Mouse (Mus musculus): ENCODE results near the gene Rnaseh1.

- TF ChIP-seq CTCF (IDR thresholded peaks at IDR 0.05; ENCODE audit: low read depth, low read length) = no peak
- TF ChIP-seq GATA1 (IDR thresholded peaks at IDR 0.05; ENCODE audit: borderline replicate concordance, low read length) = no peak
- no peak for TF ChIP-seq TAL1 (conservative IDR thresholded peaks at IDR 0.05; ENCODE audit: low read depth, low read length)
- TF ChIP-seq GATA2 (IDR thresholded peaks at IDR 0.05; ENCODE audit: borderline replicate concordance, low read depth, low read length) = no peak
- TF ChIP-seq POLR2AphosphoS5 (IDR thresholded peaks at IDR 0.05; ENCODE audit: insufficient replicate concordance, low read depth, low read length) = no peak
Measured at GRCm38 (mm10) chr12:28623195-28623594, 26.2 kb upstream of the Rnaseh1 start, which contains the start of gene Colec11.

All from G1E (cell line).